Mouse (Mus musculus): ENCODE results near the gene Styxl1. TPM values are rescaled to one million over a fixed set of nuclear protein-coding genes. Genes with fewer than 3 reads are reported as not detected.
A peak's percentile ranks its signal among the peaks of the same experiment; 100 is the strongest.

The Styxl1 gene
- polyA plus RNA-seq, 1 experiment from 2014 or later, result 0.35 TPM

- no peak for ATAC-seq
- H3K36me3 ChIP-seq (ENCODE audit: control insufficient read depth, insufficient read depth, low read length), result no peaks in the 10 kb centered on the region
Measured at GRCm38 (mm10) chr5:135803676-135804075, 25.5 kb upstream of the Styxl1 start.

GRCm38 (mm10) chr5:135803135-135803534, 24.9 kb upstream of the Styxl1 start:
- 63% methylated on average over 4 of the region's 4 CpGs for WGBS
- Histone ChIP-seq H3K4me2 (ENCODE audit: low read depth, low read length) (no peak overlapping the region), H3K9ac (ENCODE audit: low read depth, low read length) (no peak overlapping the region), H3K4me1 (ENCODE audit: control insufficient read depth, insufficient read depth, low read length) (no peaks in the 10 kb centered on the region), H3K27ac (ENCODE audit: low read length) (no peak overlapping the region), H3K4me3 (ENCODE audit: low read length) (no peak overlapping the region), H3K36me3 (ENCODE audit: control insufficient read depth, insufficient read depth, low read length) (no peaks in the 10 kb centered on the region), H3K9me3 (ENCODE audit: control insufficient read depth, low read length) (no peaks in the 10 kb centered on the region), H3K27me3 (replicated peaks; ENCODE audit: control insufficient read depth, insufficient read depth, low read length) (0 out of 2 replicates have a peak, but pooled peaks cover 5% of the 10 kb centered on the region)
- ATAC-seq, result no peak

More at GRCm38 (mm10) chr5:135803676-135804075, 25.5 kb upstream of the Styxl1 start:
- 78% methylated on average over 4 of the region's 4 CpGs for WGBS
- Histone ChIP-seq H3K27ac (ENCODE audit: low read length) (no peak overlapping the region), H3K4me1 (ENCODE audit: control insufficient read depth, insufficient read depth, low read length) (no peaks in the 10 kb centered on the region), H3K9me3 (ENCODE audit: control insufficient read depth, low read length) (no peaks in the 10 kb centered on the region), H3K27me3 (replicated peaks; ENCODE audit: control insufficient read depth, insufficient read depth, low read length) (0 out of 2 replicates have a peak, but pooled peaks cover 5% of the 10 kb centered on the region), H3K4me3 (ENCODE audit: low read length) (no peak overlapping the region), H3K4me2 (ENCODE audit: low read depth, low read length) (no peak overlapping the region), H3K9ac (ENCODE audit: low read depth, low read length) (no peak overlapping the region)

DNA sequence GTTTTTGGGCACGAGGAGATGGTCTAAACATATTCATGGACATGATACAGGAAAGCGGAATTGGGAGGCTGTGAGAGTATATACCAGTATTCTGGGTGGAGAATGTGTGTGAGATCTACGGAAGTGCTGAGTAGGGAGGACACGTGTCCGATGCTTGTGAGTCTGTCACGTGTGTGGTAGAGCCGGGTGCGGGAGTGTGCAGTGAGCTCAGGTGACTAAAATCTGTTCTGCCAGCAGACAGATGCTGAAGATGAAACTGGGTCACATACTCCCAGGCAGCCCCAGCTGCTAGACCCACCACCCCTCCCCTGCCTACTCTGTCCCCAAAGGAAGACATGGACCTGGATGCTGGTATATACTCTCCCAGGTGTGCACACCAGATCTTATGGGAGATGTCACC, 24.5 kb upstream of the Styxl1 start:
- no peak overlapping the region for H3K4me2 ChIP-seq (ENCODE audit: low read depth, low read length)
- no peak overlapping the region for H3K4me3 ChIP-seq (ENCODE audit: low read length)
- H3K9ac ChIP-seq (ENCODE audit: low read depth, low read length), result no peak overlapping the region
- 0 out of 2 replicates have a peak, but pooled peaks cover 5% of the 10 kb centered on the region for H3K27me3 ChIP-seq (replicated peaks; ENCODE audit: control insufficient read depth, insufficient read depth, low read length)
- no peak for ATAC-seq
- H3K9me3 ChIP-seq (ENCODE audit: control insufficient read depth, low read length), result no peaks in the 10 kb centered on the region
- H3K36me3 ChIP-seq (ENCODE audit: control insufficient read depth, insufficient read depth, low read length), result no peaks in the 10 kb centered on the region
- WGBS, result 91% methylated on average over 8 of the region's 8 CpGs
- no peaks in the 10 kb centered on the region for H3K4me1 ChIP-seq (ENCODE audit: control insufficient read depth, insufficient read depth, low read length)
- H3K27ac ChIP-seq (ENCODE audit: low read length), result no peak overlapping the region

DNA sequence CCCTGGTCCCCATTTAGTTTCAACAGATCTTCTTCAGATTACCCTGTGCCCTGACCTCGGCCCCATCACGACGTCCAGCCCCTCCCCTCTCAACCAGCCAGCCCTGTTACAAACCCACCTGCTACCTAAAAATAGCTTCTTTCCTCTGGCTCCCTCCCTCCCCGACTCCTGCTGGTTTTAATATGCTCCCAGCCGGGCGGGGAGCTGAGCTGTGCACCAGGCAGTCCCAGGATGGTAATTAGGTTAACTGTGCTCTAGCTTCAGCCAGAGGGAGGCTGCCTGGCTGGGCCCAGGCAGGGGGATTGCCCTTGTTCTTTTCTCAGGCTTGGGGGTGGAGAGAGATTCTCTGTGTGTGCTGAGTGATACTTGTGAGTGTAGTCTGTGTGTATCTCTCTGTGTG, 22.7 kb upstream of the Styxl1 start:
- H3K4me3 ChIP-seq (ENCODE audit: low read length), result no peak overlapping the region
- H3K9me3 ChIP-seq (ENCODE audit: control insufficient read depth, low read length), result no peaks in the 10 kb centered on the region
- H3K9ac ChIP-seq (ENCODE audit: low read depth, low read length), result no peak overlapping the region
- H3K27me3 ChIP-seq (replicated peaks; ENCODE audit: control insufficient read depth, insufficient read depth, low read length), result 0 out of 2 replicates have a peak, but pooled peaks cover 5% of the 10 kb centered on the region
- no peaks in the 10 kb centered on the region for H3K36me3 ChIP-seq (ENCODE audit: control insufficient read depth, insufficient read depth, low read length)
- WGBS, result 7% methylated on average over 6 of the region's 6 CpGs
- H3K4me1 ChIP-seq (ENCODE audit: control insufficient read depth, insufficient read depth, low read length), result no peaks in the 10 kb centered on the region
- no peak overlapping the region for H3K4me2 ChIP-seq (ENCODE audit: low read depth, low read length)
- ATAC-seq, result peak; percentile 50
- H3K27ac ChIP-seq (ENCODE audit: low read length), result peak overlapping the region; percentile 4; the same call in 1 of the 2 replicates

- ATAC-seq, result no peak
- 0 out of 2 replicates have a peak, but pooled peaks cover 3% of the 10 kb centered on the region for H3K27me3 ChIP-seq (replicated peaks; ENCODE audit: control insufficient read depth, insufficient read depth, low read length)
- WGBS, result 49% methylated on average over 4 of the region's 4 CpGs
- no peak overlapping the region for H3K4me3 ChIP-seq (ENCODE audit: low read length)
- H3K27ac ChIP-seq (ENCODE audit: low read length), result no peak overlapping the region
- H3K9me3 ChIP-seq (ENCODE audit: control insufficient read depth, low read length), result no peaks in the 10 kb centered on the region
- peaks cover 2% of the 10 kb centered on the region; the same call in 1 of the 2 replicates for H3K4me1 ChIP-seq (ENCODE audit: control insufficient read depth, insufficient read depth, low read length)
- H3K9ac ChIP-seq (ENCODE audit: low read depth, low read length), result no peak overlapping the region
- no peak overlapping the region for H3K4me2 ChIP-seq (ENCODE audit: low read depth, low read length)
- H3K36me3 ChIP-seq (ENCODE audit: control insufficient read depth, insufficient read depth, low read length), result no peaks in the 10 kb centered on the region
Measured at GRCm38 (mm10) chr5:135799746-135800145, 21.6 kb upstream of the Styxl1 start.

DNA sequence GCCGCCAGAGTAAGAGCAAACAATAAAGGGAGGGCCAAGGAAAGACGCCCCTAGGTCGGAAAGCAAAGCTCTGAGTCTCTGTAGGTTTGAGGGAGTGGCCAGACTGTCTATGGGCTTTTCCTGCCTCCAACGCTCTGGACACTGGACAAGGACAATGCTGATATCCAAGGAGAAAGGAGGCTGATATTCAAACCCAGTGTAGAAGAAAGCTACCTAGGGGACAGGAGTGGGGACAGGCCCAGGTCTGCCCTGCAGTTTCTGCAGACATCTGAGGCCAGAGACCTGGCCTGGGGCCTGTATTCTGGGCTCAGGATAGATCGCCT, 16.6 kb upstream of the Styxl1 start:
- H3K4me2 ChIP-seq (ENCODE audit: low read depth, low read length), result peak overlapping the region; percentile 57
- no peaks in the 10 kb centered on the region for H3K9me3 ChIP-seq (ENCODE audit: control insufficient read depth, low read length)
- H3K27me3 ChIP-seq (replicated peaks; ENCODE audit: control insufficient read depth, insufficient read depth, low read length), result no peaks in the 10 kb centered on the region
- 7% methylated on average over 5 of the region's 5 CpGs for WGBS
- H3K9ac ChIP-seq (ENCODE audit: low read depth, low read length), result peak overlapping the region; percentile 67
- peaks cover 6% of the 10 kb centered on the region; the same call in 1 of the 2 replicates for H3K36me3 ChIP-seq (ENCODE audit: control insufficient read depth, insufficient read depth, low read length)
- peak; percentile 62; the same call in 1 of the 2 replicates for ATAC-seq
- peak overlapping the region; percentile 28; the same call in 1 of the 2 replicates for H3K27ac ChIP-seq (ENCODE audit: low read length)
- peaks cover 4% of the 10 kb centered on the region; the same call in 1 of the 2 replicates for H3K4me1 ChIP-seq (ENCODE audit: control insufficient read depth, insufficient read depth, low read length)
- H3K4me3 ChIP-seq (ENCODE audit: low read length), result peak overlapping the region; percentile 40

GRCm38 (mm10) chr5:135793996-135794858, 16.0 kb upstream of the Styxl1 start:
- WGBS, result 15% methylated on average over 20 of the region's 20 CpGs
- Histone ChIP-seq H3K4me1 (ENCODE audit: control insufficient read depth, insufficient read depth, low read length) (peaks cover 4% of the 10 kb centered on the region; the same call in 1 of the 2 replicates), H3K27ac (ENCODE audit: low read length) (0 out of 2 replicates have a peak overlapping the region, but pooled peaks have one; percentile 28)

GRCm38 (mm10) chr5:135782901-135783300, 4.7 kb upstream of the Styxl1 start:
- Histone ChIP-seq H3K4me2 (ENCODE audit: low read depth, low read length) (0 out of 2 replicates have a peak overlapping the region, but pooled peaks have one; percentile 5), H3K4me3 (ENCODE audit: low read length) (no peak overlapping the region), H3K36me3 (ENCODE audit: control insufficient read depth, insufficient read depth, low read length) (peaks cover 52% of the 10 kb centered on the region), H3K4me1 (ENCODE audit: control insufficient read depth, insufficient read depth, low read length) (peaks cover 14% of the 10 kb centered on the region), H3K9ac (ENCODE audit: low read depth, low read length) (no peak overlapping the region), H3K27ac (ENCODE audit: low read length) (0 out of 2 replicates have a peak overlapping the region, but pooled peaks have one; percentile 38), H3K27me3 (replicated peaks; ENCODE audit: control insufficient read depth, insufficient read depth, low read length) (no peaks in the 10 kb centered on the region), H3K9me3 (ENCODE audit: control insufficient read depth, low read length) (no peaks in the 10 kb centered on the region)
- ATAC-seq, result no peak
- 86% methylated on average over 4 of the region's 4 CpGs for WGBS

More at GRCm38 (mm10) chr5:135793996-135794858, 16.0 kb upstream of the Styxl1 start:
- Histone ChIP-seq H3K4me3 (ENCODE audit: low read length) (peak overlapping the region; percentile 40), H3K36me3 (ENCODE audit: control insufficient read depth, insufficient read depth, low read length) (peaks cover 10% of the 10 kb centered on the region), H3K9me3 (ENCODE audit: control insufficient read depth, low read length) (no peaks in the 10 kb centered on the region), H3K4me2 (ENCODE audit: low read depth, low read length) (peak overlapping the region; percentile 57), H3K27me3 (replicated peaks; ENCODE audit: control insufficient read depth, insufficient read depth, low read length) (no peaks in the 10 kb centered on the region), H3K9ac (ENCODE audit: low read depth, low read length) (peak overlapping the region; percentile 67)
- ATAC-seq, result peak; percentile 84

- peak overlapping the region; percentile 78 for H3K4me2 ChIP-seq (ENCODE audit: low read depth, low read length)
- peaks cover 25% of the 10 kb centered on the region for H3K4me1 ChIP-seq (ENCODE audit: control insufficient read depth, insufficient read depth, low read length)
- no peak overlapping the region for H3K9ac ChIP-seq (ENCODE audit: low read depth, low read length)
- H3K9me3 ChIP-seq (ENCODE audit: control insufficient read depth, low read length), result no peaks in the 10 kb centered on the region
- H3K27ac ChIP-seq (ENCODE audit: low read length), result no peak overlapping the region
- ATAC-seq, result no peak
- peak overlapping the region; percentile 21 for H3K4me3 ChIP-seq (ENCODE audit: low read length)
- no peaks in the 10 kb centered on the region for H3K27me3 ChIP-seq (replicated peaks; ENCODE audit: control insufficient read depth, insufficient read depth, low read length)
- H3K36me3 ChIP-seq (ENCODE audit: control insufficient read depth, insufficient read depth, low read length), result peaks cover 28% of the 10 kb centered on the region
- 79% methylated on average over 8 of the region's 8 CpGs for WGBS
Measured at GRCm38 (mm10) chr5:135780331-135780730, 2.1 kb upstream of the Styxl1 start.

Measured in intestine, embryonic 16.5 days (tissue).